Mouse (Mus musculus): ENCODE results near the gene Rgl1. TPM values are rescaled to one million over a fixed set of nuclear protein-coding genes. Genes with fewer than 3 reads are reported as not detected.
"Not testable (repeated sequence)": the region's sequence is repeated elsewhere in the genome, so short reads cannot be mapped to it uniquely, and the experiment has no call there.

Gene Rgl1
- total RNA-seq, 1 experiment from 2014 or later = 14.3 TPM

DNA sequence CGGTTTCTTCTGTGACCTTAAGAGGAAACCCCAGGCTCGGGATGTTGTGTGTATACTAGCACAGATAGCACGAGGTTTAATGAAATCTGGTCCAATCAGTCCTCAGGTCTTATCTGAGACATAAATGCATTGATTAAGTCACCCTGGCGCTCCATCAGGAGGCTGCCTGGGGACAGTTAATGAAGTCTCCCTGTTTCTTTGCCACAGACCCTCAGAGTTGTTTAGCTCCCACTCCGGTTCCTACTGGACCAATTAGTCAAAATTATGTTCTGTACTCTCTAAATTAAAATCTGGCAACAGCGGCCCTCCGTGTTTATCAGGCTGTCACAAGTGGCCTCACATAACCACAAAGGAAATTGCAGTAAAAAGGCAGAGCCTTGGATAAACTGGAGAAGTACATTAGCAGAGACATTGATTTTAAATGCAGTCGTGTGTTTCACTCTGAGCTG, 78.4 kb downstream of the Rgl1 start:
- ATAC-seq (replicated peaks in 1 of 2; ENCODE audit: insufficient read depth in 1 of 2, low FRiP score in 2 of 2, low TSS enrichment in 1 of 2, low read depth in 1 of 2, poor library complexity in 2 of 2, severe bottlenecking in 2 of 2) = peak; percentile 20 to 42; a peak in 3 of 4 replicates

DNA sequence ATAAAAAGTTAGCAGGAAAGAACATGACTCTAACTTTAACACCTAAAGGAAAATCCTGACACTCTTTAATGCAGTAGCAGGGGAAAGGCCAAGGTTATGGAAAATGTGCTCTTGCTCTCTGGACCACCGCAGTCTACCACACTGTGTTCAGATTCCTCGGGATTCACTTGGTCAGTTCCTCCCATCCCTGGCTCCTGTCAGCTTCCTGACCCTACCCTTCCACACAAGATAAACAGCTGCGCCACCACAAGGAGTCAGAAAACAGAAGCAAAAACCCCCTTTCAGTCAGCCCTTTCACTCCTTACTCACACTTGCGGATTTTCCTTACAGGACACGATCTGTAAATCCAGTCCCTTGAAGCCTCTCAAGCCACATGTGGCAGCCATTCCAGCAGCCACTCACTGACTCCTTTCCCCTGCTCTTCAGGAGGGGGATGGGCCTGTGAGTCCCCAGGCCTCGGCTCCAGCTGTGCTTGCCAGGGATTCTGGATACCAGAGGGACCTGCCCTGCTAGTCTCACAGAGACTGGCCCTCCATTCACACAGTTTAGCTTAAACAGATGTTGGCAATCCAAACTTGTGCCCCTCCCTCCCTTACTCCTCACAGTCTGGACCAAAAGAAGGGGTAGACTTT, 78.9 kb downstream of the Rgl1 start:
- no peak for ATAC-seq (replicated peaks in 1 of 2; ENCODE audit: insufficient read depth in 1 of 2, low FRiP score in 2 of 2, low TSS enrichment in 1 of 2, low read depth in 1 of 2, poor library complexity in 2 of 2, severe bottlenecking in 2 of 2)

DNA sequence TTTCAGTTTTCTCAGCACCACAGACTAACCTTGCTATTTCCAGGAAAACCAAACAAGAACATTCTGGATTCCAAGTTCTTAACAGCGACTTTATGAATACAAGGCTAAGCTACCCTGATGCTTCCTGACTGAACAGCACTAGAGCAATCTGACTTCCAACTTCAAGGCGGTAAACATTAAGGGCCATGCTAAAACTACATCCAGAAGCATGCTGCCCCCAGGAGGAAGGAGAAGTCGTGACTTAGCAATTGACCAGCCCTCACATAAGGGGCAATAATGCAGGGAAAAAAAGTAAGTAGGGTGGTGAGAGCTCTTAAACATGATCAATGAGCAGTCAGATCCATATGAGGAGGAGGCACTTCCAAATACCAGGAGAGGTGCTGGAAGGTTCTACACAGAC, 80.6 kb downstream of the Rgl1 start:
- no peak for ATAC-seq (replicated peaks in 1 of 2; ENCODE audit: insufficient read depth in 1 of 2, low FRiP score in 2 of 2, low TSS enrichment in 1 of 2, low read depth in 1 of 2, poor library complexity in 2 of 2, severe bottlenecking in 2 of 2)

DNA sequence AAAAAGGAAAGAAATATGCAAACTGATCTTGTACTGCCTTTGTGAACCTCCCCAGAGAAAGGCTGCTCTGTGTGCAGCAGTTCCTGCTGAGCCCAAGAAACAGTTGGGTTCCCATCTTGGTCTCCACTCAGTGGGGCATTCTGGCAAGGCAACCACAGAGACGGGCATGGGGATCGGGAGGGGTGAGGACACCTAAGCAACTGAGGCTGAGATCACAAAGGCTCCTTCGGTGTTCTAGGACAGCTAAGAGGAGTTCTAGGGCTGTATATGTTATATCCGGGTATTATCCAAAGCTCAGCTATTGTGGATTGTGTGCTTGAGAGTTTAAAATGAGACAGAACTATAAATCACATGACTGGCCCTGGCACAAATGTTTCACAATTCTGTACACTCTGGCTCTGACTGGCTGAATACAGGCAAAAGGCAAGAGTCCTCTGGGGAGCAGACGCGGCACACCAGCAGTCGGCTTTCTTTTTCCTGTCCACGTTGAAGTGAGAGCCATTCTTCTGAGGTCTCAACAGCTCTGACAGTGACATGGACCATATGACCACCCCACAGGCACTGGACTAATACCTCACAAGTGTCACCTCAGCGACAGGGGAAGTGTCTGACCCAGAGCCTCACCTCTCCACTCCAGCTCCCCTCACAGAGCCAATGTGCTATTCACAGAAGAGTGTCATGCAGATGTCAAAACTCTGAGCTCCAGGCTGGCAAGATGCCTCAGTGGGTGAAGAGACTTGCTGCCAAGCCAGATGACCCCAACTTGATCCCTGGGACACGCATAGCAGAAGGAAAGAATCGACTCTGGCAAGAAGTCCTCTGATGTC, 83.6 kb downstream of the Rgl1 start:
- ATAC-seq (replicated peaks in 1 of 2; ENCODE audit: insufficient read depth in 1 of 2, low FRiP score in 2 of 2, low TSS enrichment in 1 of 2, low read depth in 1 of 2, poor library complexity in 2 of 2, severe bottlenecking in 2 of 2) = no peak; a peak in 1 of 4 replicates

DNA sequence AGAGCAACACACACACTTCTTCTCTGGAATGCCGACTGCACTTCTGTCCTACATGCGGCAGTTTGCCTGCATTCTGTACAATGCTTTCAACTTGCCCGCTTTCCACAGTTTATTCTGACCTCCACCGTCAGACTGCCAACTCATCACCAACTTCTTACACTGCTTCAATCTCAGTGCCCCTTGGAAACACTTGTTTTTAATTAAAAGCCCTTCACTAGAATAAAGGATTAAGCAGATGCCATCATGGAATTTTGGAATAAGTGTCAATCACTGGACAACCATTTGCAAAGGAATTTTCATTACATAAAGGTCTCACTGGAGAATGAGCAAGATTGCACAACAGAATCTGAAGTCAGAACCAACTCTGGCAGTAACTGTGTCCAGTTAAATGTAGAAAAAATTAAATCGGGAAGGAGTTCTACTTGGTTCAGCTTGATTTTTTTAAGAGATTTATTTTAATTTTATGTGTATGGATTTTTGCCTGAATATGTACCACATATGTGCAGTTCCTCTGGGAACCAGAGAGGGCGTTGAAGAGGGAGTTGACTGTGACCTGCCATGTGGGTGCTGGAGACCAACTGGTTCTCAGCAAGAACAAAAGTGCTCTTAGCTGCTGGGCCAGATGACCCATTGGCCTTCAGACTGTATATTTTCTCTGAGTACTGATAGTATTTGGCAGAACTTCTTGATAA, 84.3 kb downstream of the Rgl1 start:
- no peak for ATAC-seq (replicated peaks in 1 of 2; ENCODE audit: insufficient read depth in 1 of 2, low FRiP score in 2 of 2, low TSS enrichment in 1 of 2, low read depth in 1 of 2, poor library complexity in 2 of 2, severe bottlenecking in 2 of 2)

DNA sequence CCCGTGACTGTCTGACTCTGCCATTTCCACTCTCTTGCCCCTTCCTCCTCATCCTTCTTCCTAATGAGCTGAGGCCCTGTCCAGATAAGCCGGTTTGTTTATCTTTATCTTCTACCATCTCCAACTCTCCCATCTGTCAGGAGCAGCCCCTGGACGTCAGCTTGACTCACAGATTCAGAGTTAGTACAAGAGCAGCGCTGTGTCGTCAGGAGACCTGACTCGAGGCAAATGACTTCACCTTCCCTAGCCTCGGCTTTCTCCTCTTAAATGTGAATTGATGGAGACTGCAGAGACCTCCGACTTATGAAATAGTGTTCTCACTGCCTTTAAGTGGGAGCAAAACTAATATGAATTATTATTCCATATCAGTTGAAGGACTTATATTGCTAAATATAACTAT, 85.0 kb downstream of the Rgl1 start:
- no peak for ATAC-seq (replicated peaks in 1 of 2; ENCODE audit: insufficient read depth in 1 of 2, low FRiP score in 2 of 2, low TSS enrichment in 1 of 2, low read depth in 1 of 2, poor library complexity in 2 of 2, severe bottlenecking in 2 of 2)

DNA sequence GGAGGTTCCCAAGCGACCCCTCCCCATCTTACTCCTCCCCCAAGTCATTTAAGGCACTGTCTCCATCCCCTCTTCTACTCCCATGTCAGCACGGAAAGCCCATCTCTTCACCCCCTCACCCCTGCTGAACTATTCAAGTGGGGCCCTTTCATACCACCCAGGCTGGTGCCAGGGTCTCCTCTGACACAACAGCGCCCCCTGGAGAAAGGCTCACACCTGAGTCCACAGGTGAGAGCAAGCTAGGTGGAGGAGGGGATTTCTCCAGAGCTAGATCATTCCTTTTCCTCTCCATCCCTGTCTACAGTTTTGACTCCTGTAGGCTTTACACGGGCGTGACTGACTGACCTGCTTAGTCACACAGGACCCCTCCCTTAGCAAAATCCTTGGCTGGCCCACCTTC, 87.7 kb downstream of the Rgl1 start:
- ATAC-seq (replicated peaks in 1 of 2; ENCODE audit: insufficient read depth in 1 of 2, low FRiP score in 2 of 2, low TSS enrichment in 1 of 2, low read depth in 1 of 2, poor library complexity in 2 of 2, severe bottlenecking in 2 of 2) = peak; percentile 29 to 37; a peak in 1 of 4 replicates

DNA sequence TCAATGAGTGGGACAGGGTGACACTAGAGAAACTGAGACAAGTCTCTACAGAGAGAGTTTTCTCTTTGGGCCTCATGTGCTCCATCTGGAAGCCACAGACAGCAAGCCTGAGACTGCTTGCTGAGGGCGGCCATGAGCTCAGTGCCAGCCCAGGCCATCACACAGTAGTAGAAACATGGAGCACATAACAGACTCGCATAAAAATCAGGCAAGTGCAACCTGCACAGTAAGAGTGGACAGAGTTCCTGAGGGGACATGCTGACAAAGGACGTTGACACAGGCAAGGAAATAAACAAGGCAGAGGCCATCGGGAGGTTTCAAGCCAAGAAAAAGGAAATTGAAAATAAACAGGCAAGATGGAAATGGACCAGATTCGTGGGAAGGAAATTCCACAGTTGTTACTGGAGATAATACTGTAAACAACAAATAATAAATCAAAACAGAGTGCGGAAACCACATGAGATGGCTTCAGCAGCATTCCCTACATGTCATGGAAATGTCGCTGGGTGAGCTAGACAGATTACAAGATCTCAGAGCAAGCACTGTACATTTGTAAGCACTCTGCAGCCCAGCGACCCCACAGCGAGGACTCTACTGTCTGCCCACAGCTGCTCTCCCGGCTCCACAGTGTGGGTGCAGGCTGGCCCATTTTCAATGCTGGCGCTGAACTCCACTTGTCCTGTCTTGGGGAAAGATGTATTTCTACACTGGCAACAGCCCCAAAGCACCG, 88.5 kb downstream of the Rgl1 start:
- no peak for ATAC-seq (replicated peaks in 1 of 2; ENCODE audit: insufficient read depth in 1 of 2, low FRiP score in 2 of 2, low TSS enrichment in 1 of 2, low read depth in 1 of 2, poor library complexity in 2 of 2, severe bottlenecking in 2 of 2)

DNA sequence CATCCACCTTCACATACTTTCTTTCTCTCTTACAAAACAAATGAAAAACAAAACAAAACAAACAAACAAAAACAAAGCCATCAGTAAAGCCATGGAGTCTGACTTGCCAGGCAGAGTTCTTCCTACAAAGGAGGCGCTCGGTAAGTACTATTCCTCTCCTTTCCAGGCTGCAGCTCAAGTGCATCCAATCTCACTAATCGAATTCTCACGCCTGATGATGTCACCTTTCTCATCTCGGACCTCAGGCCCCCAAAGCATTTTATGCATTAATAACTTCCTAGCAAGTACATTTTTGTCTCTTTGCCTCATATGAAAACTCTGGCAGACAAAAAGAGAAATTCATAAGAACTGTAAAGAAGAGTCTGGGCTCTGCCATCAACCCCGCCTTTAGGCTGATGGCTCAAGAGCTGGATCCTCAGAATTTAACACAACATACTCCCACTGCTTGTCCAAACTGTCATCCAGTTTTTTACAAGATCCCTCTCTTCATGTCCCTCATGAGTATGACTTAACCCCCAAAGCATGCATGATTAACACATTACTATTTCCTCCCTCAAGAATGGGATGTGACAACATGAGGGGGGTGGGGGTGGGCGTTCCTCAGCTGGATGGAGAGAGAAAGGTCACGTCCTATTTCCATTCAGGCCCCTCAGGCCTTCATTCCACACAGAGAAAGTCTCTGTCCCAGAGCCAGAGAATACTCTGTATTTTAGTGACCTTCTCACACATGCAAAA, 96.5 kb downstream of the Rgl1 start:
- ATAC-seq (replicated peaks in 1 of 2; ENCODE audit: insufficient read depth in 1 of 2, low FRiP score in 2 of 2, low TSS enrichment in 1 of 2, low read depth in 1 of 2, poor library complexity in 2 of 2, severe bottlenecking in 2 of 2) = no peak

DNA sequence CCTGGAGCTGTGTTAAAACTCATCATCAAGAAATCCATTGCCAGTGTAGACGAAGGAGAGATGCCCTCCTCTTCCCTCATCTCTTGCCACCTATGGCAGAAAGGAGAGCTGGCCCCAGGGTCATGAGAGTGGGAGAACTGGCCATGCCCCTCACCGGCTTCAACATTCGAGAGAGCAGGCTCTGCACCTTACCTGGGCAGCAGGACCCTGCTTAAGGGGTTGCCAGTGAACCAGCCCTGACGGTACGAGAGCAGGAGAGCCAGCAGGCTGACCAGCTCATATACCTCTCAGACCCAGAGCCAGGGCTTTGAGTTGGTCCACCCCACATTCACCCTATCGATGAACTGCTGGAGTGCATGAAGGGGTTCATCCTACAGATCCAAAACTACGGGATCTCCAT, 105.7 kb downstream of the Rgl1 start:
- ATAC-seq (replicated peaks in 1 of 2; ENCODE audit: insufficient read depth in 1 of 2, low FRiP score in 2 of 2, low TSS enrichment in 1 of 2, low read depth in 1 of 2, poor library complexity in 2 of 2, severe bottlenecking in 2 of 2) = no peak

DNA sequence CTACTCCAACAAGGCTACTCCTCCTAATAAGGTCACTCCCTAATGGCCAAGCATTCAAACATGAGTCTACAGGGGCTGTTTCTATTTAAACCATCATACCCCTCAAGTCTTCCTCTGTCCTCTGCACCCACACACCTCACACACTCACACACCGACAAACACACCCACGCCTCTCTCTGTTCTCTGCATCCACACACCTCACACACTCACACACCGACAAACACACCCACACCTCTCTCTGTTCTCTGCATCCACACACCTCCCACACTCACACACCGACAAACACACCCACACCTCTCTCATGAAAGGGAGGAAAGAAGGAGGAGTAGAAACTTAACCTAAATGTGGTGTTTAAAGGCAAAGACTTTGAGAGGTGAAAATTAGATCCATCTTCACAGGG, 106.2 kb downstream of the Rgl1 start:
- ATAC-seq (replicated peaks in 1 of 2; ENCODE audit: insufficient read depth in 1 of 2, low FRiP score in 2 of 2, low TSS enrichment in 1 of 2, low read depth in 1 of 2, poor library complexity in 2 of 2, severe bottlenecking in 2 of 2) = no peak

DNA sequence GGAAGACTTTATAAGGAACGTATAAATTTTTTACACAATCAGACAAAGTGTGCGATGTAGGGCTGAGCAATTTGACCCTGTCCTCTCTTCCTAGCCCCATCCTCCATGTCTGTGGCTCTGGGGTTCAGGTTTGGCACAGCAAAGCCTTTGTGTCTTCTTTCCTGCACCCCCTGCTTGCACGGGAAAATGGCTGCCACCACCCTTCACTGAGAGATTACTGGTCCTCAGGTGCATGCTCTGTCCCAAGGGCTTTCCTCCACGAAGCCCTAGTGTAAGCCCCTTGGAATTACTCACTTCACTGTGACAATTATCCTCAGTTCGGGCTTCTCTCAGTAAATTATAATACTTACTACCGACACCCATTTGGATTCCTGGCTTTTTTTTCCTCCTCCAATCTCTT, 109.5 kb downstream of the Rgl1 start:
- ATAC-seq (replicated peaks in 1 of 2; ENCODE audit: insufficient read depth in 1 of 2, low FRiP score in 2 of 2, low TSS enrichment in 1 of 2, low read depth in 1 of 2, poor library complexity in 2 of 2, severe bottlenecking in 2 of 2) = no peak

DNA sequence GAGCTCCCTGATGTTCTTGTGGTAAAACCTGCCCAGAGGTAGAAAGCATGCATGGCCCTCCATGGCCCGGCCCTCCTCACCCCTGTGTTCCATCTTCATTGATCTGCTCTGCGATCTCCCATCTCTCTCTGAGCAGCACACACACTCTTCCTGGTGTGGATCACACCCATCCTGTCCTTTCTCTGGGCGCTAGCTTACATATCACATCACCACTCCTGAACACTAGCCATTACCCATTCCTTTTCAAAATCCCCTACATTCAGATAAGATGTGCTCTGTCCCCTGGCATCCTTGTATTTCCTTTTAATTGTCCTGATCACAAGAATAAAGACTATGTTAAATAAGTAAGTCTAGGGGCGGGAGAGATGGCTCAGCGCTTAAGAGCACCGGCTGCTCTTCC, 111.3 kb downstream of the Rgl1 start:
- no peak for ATAC-seq (replicated peaks in 1 of 2; ENCODE audit: insufficient read depth in 1 of 2, low FRiP score in 2 of 2, low TSS enrichment in 1 of 2, low read depth in 1 of 2, poor library complexity in 2 of 2, severe bottlenecking in 2 of 2)

DNA sequence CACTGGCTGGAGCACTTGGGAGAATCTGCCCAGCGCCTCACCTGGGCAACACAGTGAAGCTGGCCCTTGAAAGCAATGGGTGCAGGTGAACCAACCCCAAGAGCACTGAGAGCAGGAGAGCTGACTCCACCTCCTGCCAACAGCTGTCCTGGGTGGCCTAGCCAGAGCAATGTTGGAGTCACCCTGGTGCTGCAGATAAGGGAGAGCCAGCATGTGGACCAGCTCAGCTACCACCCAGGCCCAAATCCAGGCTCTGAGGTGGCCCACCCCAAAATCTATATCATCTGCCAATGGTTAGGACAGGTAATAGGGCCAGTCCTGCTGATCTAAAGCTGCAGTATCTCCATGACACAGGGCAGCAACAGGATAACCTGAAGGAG, 114.7 kb downstream of the Rgl1 start:
- no peak for ATAC-seq (replicated peaks in 1 of 2; ENCODE audit: insufficient read depth in 1 of 2, low FRiP score in 2 of 2, low TSS enrichment in 1 of 2, low read depth in 1 of 2, poor library complexity in 2 of 2, severe bottlenecking in 2 of 2)

DNA sequence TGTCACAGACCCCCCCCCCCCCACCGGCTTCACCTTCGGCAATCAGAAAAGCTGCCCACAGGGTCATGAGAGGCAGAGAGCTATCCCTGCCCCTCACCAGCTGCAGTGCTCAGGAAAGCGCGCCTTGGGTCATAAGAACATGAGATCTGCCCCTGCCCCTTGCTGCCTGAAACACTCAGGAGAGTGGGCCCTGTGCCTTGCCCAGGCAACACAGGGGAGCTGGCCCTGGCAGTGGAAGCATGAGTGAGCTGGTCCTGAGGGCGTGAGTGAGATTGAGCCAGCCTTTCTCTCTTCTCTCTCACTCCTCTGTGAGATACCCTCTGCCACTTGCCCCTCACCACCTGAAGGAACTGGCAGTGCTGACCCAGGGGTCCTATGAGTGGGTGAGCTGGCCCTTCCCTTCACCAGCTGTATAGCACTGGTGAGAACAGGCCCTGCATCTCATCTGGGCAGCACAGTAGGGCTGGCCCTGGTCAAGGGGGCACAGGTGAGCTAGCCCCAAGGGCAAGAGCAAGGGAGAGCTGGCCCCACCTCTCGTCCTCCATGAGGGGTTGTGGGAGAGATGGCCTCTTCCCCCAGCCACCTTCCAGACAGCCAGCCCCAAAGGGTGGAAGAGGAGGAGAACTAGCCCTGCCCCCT, 115.2 kb downstream of the Rgl1 start:
- no peak for ATAC-seq (replicated peaks in 1 of 2; ENCODE audit: insufficient read depth in 1 of 2, low FRiP score in 2 of 2, low TSS enrichment in 1 of 2, low read depth in 1 of 2, poor library complexity in 2 of 2, severe bottlenecking in 2 of 2)

DNA sequence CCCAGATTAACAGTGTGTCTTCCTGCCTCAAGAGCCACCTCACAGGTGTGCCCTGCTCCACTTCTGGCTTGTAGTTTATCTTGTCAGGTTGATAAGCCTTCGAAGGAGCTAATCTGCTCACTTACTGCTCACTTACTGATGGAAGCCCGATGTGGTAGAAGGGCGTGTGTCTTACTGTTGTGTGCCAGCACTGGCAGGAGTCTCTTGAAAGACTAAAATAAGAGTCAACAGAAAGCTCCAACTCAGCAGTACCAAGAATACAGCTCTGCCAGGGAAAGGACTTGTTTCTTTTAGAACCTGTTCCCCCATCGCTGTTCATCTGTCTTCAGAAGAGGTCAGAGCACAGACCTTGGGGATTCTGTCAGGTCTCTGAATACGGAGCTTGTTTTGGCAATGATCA, 118.1 kb downstream of the Rgl1 start:
- ATAC-seq (replicated peaks in 1 of 2; ENCODE audit: insufficient read depth in 1 of 2, low FRiP score in 2 of 2, low TSS enrichment in 1 of 2, low read depth in 1 of 2, poor library complexity in 2 of 2, severe bottlenecking in 2 of 2) = no peak

DNA sequence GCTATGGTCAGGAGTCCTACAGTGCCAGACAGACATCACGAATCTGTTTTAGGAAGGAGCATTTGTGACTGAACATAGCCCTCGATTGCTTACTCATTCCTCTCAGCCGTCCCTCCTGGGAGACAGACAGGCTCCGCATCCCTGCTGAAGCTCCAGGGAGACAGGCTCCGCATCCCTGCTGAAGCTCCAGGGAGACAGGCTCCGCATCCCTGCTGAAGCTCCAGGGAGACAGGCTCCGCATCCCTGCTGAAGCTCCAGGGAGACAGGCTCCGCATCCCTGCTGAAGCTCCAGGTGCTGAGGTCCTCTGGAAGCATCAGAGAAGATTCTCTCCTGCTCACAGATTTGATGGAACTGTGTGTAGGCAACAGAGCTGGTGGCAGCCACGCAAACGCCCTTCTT, 123.9 kb downstream of the Rgl1 start:
- ATAC-seq (replicated peaks in 1 of 2; ENCODE audit: insufficient read depth in 1 of 2, low FRiP score in 2 of 2, low TSS enrichment in 1 of 2, low read depth in 1 of 2, poor library complexity in 2 of 2, severe bottlenecking in 2 of 2) = not testable (repeated sequence)

All from hematopoietic stem cell, adult 5-6 weeks (primary cell).